Mouse (Mus musculus) CD8-positive naive resting alpha-beta T cell, adult 2 months (primary cell): ENCODE results near the gene Cabp2.
A peak's percentile ranks its signal among the peaks of the same experiment; 100 is the strongest.

Experiments used
- DNase-seq, 2 experiments: peaks; one replicate each; pipeline ENCODE4 v3.0.0; 2022; ENCODE audit warnings: low read depth in 2 of 2, low spot score in 2 of 2

Cabp2 gene

GRCm38 (mm10) chr19:4080511-4081009 is 818 bp upstream of the Cabp2 start:
- no peak for DNase-seq

GRCm38 (mm10) chr19:4082219-4082965 is 1.0 kb downstream of the Cabp2 start:
- DNase-seq = no peak

- no peak for DNase-seq
Measured at GRCm38 (mm10) chr19:4083316-4083715, 1.9 kb downstream of the Cabp2 start.

- DNase-seq = no peak
Measured at GRCm38 (mm10) chr19:4083826-4084225, 2.4 kb downstream of the Cabp2 start.

- no peak for DNase-seq
Measured at GRCm38 (mm10) chr19:4084984-4085383, 3.6 kb downstream of the Cabp2 start.

GRCm38 (mm10) chr19:4086156-4086555 is 4.8 kb downstream of the Cabp2 start:
- no peak for DNase-seq

- no peak for DNase-seq
Measured at GRCm38 (mm10) chr19:4087090-4087489, 5.7 kb downstream of the Cabp2 start.

GRCm38 (mm10) chr19:4088146-4088545 is 6.8 kb downstream of the Cabp2 start:
- DNase-seq = no peak

GRCm38 (mm10) chr19:4089128-4089527 is 7.8 kb downstream of the Cabp2 start:
- DNase-seq = no peak

- DNase-seq = no peak
Measured at GRCm38 (mm10) chr19:4090446-4090845, 9.1 kb downstream of the Cabp2 start.

- DNase-seq = no peak
Measured at GRCm38 (mm10) chr19:4091383-4091782, 10.0 kb downstream of the Cabp2 start.

GRCm38 (mm10) chr19:4092750-4093149 is 11.4 kb downstream of the Cabp2 start:
- no peak for DNase-seq

- DNase-seq = peak; percentile 42 to 50
Measured at GRCm38 (mm10) chr19:4093772-4094171, 12.4 kb downstream of the Cabp2 start.

GRCm38 (mm10) chr19:4094348-4094747 is 13.0 kb downstream of the Cabp2 start:
- DNase-seq = no peak

GRCm38 (mm10) chr19:4094774-4095303 is 13.5 kb downstream of the Cabp2 start:
- DNase-seq = no peak

GRCm38 (mm10) chr19:4095802-4096201 is 14.4 kb downstream of the Cabp2 start:
- no peak for DNase-seq

- peak; percentile 96 to 97 for DNase-seq
Measured at GRCm38 (mm10) chr19:4096642-4097440, 15.5 kb downstream of the Cabp2 start, which contains the start of gene Cdk2ap2. Gene Cdk2ap2 (plus strand): TSS chr19:4097182.

- peak in 1 of 2 experiments; percentile 64 for DNase-seq
Measured at GRCm38 (mm10) chr19:4097441-4097825, 16.1 kb downstream of the Cabp2 start.

- no peak for DNase-seq
Measured at GRCm38 (mm10) chr19:4098426-4098825, 17.0 kb downstream of the Cabp2 start.

- peak; percentile 88 to 95 for DNase-seq
Measured at GRCm38 (mm10) chr19:4099056-4099455, 17.7 kb downstream of the Cabp2 start.

- peak; percentile 28 to 31 for DNase-seq
Measured at GRCm38 (mm10) chr19:4099837-4100717, 18.7 kb downstream of the Cabp2 start, which contains the start of gene Pitpnm1. Gene Pitpnm1 (plus strand): TSS chr19:4099998.
